Mouse (Mus musculus): ENCODE results near the gene Nrde2. TPM values are rescaled to one million over a fixed set of nuclear protein-coding genes. Genes with fewer than 3 reads are reported as not detected.
A peak's percentile ranks its signal among the peaks of the same experiment; 100 is the strongest.

The Nrde2 gene
- total RNA-seq, 2 experiments from 2014 or later = 10.4 to 11.5 TPM

DNA sequence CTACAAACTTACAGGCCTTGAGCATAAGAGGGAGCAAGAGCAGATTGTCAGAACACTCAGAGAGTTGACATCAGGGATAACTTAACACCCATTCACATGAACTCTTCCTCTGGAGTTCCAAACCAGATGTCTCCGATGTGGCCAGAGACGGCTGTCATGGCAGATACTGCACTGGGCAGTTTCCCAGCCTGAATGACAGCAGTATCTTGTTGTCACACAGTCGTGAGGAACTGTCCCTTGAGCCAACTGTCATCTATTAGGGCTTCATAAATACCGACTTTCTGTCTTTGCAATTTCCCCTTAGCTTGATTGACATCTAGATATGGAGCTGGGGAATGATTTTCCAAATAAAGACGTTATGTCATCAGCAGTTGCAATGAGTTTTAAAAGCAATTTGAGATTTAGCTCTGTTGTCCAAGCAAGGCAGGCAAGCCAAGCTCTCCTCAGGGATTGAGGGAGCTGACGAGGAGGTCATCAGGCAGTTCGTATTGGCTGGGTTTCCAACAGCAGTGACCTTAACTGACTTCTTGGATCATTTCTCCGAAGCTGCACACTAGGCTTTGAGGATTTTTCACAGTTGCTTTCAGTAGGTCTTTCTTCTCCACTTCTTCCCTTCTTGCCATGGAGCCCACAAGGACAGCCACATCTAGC lies 79.7 kb downstream of the Nrde2 start:
- intact Hi-C loops (cut with DNase I) = no loop called here
- peak; percentile 30 to 40 for DNase-seq

DNA sequence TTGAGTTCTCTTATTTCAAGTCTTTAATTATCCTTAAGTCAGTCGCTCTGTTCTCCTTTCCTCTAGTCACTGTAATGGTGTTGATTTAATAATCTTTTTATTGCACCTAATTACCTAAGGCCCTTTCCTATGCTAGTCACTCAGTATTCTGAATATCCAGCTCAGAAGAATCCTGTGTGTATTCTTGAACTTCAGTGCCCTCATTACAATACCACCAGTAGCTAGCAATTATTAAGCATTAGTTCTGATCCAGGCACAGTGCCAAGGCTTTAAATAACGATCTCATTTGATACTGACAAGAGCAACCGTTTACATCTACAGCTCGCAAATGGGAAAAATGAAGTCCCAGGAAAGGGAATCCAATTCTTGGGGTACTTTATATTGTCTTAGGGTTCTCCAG lies 83.7 kb downstream of the Nrde2 start:
- intact Hi-C loops (cut with DNase I) = no loop called here
- DNase-seq = no peak

Other genes with a start within 250 kb of the Nrde2 start
- under 1 TPM; 0.36 to 0.38 TPM for gene Kcnk13, start 195.2 kb downstream of the Nrde2 start, total RNA-seq (2021)
- 100 to 1,000 TPM; 129 to 147 TPM for gene Psmc1, start 49.5 kb downstream of the Nrde2 start, total RNA-seq (2021)
- 100 to 1,000 TPM; 223 to 265 TPM for gene Calm1, start 39.8 kb upstream of the Nrde2 start, total RNA-seq (2021)